ENCODE assay signal across 20 mouse cellular contexts in genomic region chr9:91942001-91942400, GRCm38 (mm10).
DNase-seq lines count a peak whose midpoint lies in the region; ATAC-seq and TF ChIP-seq lines count a peak whose summit lies in the region.
"Had no signal": no experiment of that assay in that cellular context is flagged by ENCODE, and none has a peak within 500 bp of the region (broad histone marks: within the 10 kb centered on the region; RNA-seq: fewer than 3 reads in every experiment).

No protein-coding gene starts in this region.

- 30% methylated on average over 1 of the region's 1 CpGs for WGBS in embryonic facial prominence, embryonic 14.5 days
- 76% methylated on average over 1 of the region's 1 CpGs for WGBS in embryonic facial prominence, embryonic 10.5 days
- WGBS in liver, adult 2 months: 23% methylated on average over 1 of the region's 1 CpGs

- H3K9ac ChIP-seq in embryonic facial prominence, embryonic 14.5 days (ENCODE audit: low read depth, low read length): no peak overlapping the region
- no peak overlapping the region for H3K9ac ChIP-seq in liver, adult 2 months (ENCODE audit: low read depth, low read length)
- H3K9ac ChIP-seq: embryonic facial prominence, embryonic 12.5 days; forebrain, embryonic 15.5 days; heart, embryonic 12.5 days; intestine, embryonic 15.5 days had no signal

- no peak for TF ChIP-seq CTCF in liver, adult 2 months (IDR thresholded peaks at IDR 0.05; ENCODE audit: low read depth, low read length)
- TF ChIP-seq CTCF in gastrocnemius, adult 2 months (IDR thresholded peaks at IDR 0.05): no peak

- H3K79me2 ChIP-seq in liver, adult 2 months (ENCODE audit: control insufficient read depth, insufficient read depth, low read length): no peaks in the 10 kb centered on the region

- H3K4me2 ChIP-seq in embryonic facial prominence, embryonic 14.5 days (ENCODE audit: low read depth, low read length): no peak overlapping the region
- H3K4me2 ChIP-seq: embryonic facial prominence, embryonic 12.5 days; forebrain, embryonic 15.5 days; heart, embryonic 12.5 days; intestine, embryonic 15.5 days had no signal

- peak; percentile 47 for DNase-seq in embryonic facial prominence, embryonic 14.5 days (ENCODE audit: low spot score)
- DNase-seq in embryonic facial prominence, embryonic 10.5 days (ENCODE audit: low spot score): no peak
- peak; percentile 2 for DNase-seq in liver, adult 2 months (ENCODE audit: extremely low read depth, low read depth, low spot score)
- DNase-seq in liver: no peak
- DNase-seq in Muller cell, postnatal 12 days (ENCODE audit: inconsistent ontology term): peak; percentile 83
- peak; percentile 40 for DNase-seq in fat pad, adult 2 months (ENCODE audit: extremely low read depth, low read depth, low spot score)
- DNase-seq in gastrocnemius, adult 2 months: no peak
- DNase-seq: adrenal gland, adult 8-10 months; cerebellum, adult 2 months; cerebellum, postnatal 14 days; embryo, embryonic 11 days; gastrocnemius, postnatal 14 days; kidney, adult 18-20 months had no signal

- H3K4me1 ChIP-seq in embryonic facial prominence, embryonic 14.5 days (ENCODE audit: control insufficient read depth, insufficient read depth, low read length): no peaks in the 10 kb centered on the region
- H3K4me1 ChIP-seq in embryonic facial prominence, embryonic 10.5 days: no peaks in the 10 kb centered on the region
- H3K4me1 ChIP-seq in liver, adult 2 months (ENCODE audit: control insufficient read depth, insufficient read depth, low read length): no peaks in the 10 kb centered on the region
- H3K4me1 ChIP-seq: embryonic facial prominence, embryonic 12.5 days; forebrain, embryonic 10.5 days; forebrain, embryonic 15.5 days; heart, embryonic 12.5 days; hindbrain, embryonic 10.5 days; intestine, embryonic 15.5 days had no signal

- no peak overlapping the region for H3K27ac ChIP-seq in embryonic facial prominence, embryonic 14.5 days (replicated peaks; ENCODE audit: low read depth, low read length)
- H3K27ac ChIP-seq in embryonic facial prominence, embryonic 10.5 days (replicated peaks): no peak overlapping the region
- no peak overlapping the region for H3K27ac ChIP-seq in liver, adult 2 months (replicated peaks; ENCODE audit: insufficient read depth, low read depth, low read length)
- no peak overlapping the region for H3K27ac ChIP-seq in gastrocnemius, adult 2 months
- H3K27ac ChIP-seq: embryonic facial prominence, embryonic 12.5 days; forebrain, embryonic 10.5 days; forebrain, embryonic 15.5 days; hindbrain, embryonic 10.5 days; intestine, embryonic 15.5 days had no signal

- intact Hi-C loops in gastrocnemius, adult 2 months (cut with DNase I): no loop called here

- H3K4me3 ChIP-seq in embryonic facial prominence, embryonic 14.5 days (ENCODE audit: low read depth, low read length): no peak overlapping the region
- no peak overlapping the region for H3K4me3 ChIP-seq in embryonic facial prominence, embryonic 10.5 days
- no peak overlapping the region for H3K4me3 ChIP-seq in liver, adult 2 months (ENCODE audit: insufficient read depth, low read depth, low read length)
- H3K4me3 ChIP-seq in gastrocnemius, adult 2 months: no peak overlapping the region
- H3K4me3 ChIP-seq: embryonic facial prominence, embryonic 12.5 days; forebrain, embryonic 10.5 days; forebrain, embryonic 15.5 days; heart, embryonic 12.5 days; hindbrain, embryonic 10.5 days; intestine, embryonic 15.5 days had no signal

- no peaks in the 10 kb centered on the region for H3K36me3 ChIP-seq in embryonic facial prominence, embryonic 14.5 days (ENCODE audit: control insufficient read depth, insufficient read depth, low read length)
- no peaks in the 10 kb centered on the region for H3K36me3 ChIP-seq in embryonic facial prominence, embryonic 10.5 days (replicated peaks)
- H3K36me3 ChIP-seq in liver, adult 2 months (ENCODE audit: control insufficient read depth, insufficient read depth, low read length): no peaks in the 10 kb centered on the region
- H3K36me3 ChIP-seq: embryonic facial prominence, embryonic 12.5 days; forebrain, embryonic 10.5 days; forebrain, embryonic 15.5 days; heart, embryonic 12.5 days; hindbrain, embryonic 10.5 days; intestine, embryonic 15.5 days had no signal

- no peaks in the 10 kb centered on the region for H3K27me3 ChIP-seq in embryonic facial prominence, embryonic 14.5 days (replicated peaks; ENCODE audit: control insufficient read depth, insufficient read depth, low read length)
- H3K27me3 ChIP-seq in embryonic facial prominence, embryonic 10.5 days (replicated peaks; ENCODE audit: low read depth, poor library complexity, severe bottlenecking): no peaks in the 10 kb centered on the region
- no peaks in the 10 kb centered on the region for H3K27me3 ChIP-seq in liver, adult 2 months (ENCODE audit: control insufficient read depth, insufficient read depth, low read length)
- H3K27me3 ChIP-seq: CH12.LX; embryonic facial prominence, embryonic 12.5 days; forebrain, embryonic 15.5 days; heart, embryonic 12.5 days; intestine, embryonic 15.5 days had no signal

- no peaks in the 10 kb centered on the region for H3K9me3 ChIP-seq in embryonic facial prominence, embryonic 14.5 days (ENCODE audit: control insufficient read depth, low read length)
- no peaks in the 10 kb centered on the region for H3K9me3 ChIP-seq in embryonic facial prominence, embryonic 10.5 days
- H3K9me3 ChIP-seq: embryonic facial prominence, embryonic 12.5 days; forebrain, embryonic 10.5 days; forebrain, embryonic 15.5 days; heart, embryonic 12.5 days; hindbrain, embryonic 10.5 days; intestine, embryonic 15.5 days had no signal

- no peak for TF ChIP-seq POLR2A in liver, adult 2 months (IDR thresholded peaks at IDR 0.05; ENCODE audit: extremely low read depth, insufficient read depth, low read length)

- no peak for ATAC-seq in embryonic facial prominence, embryonic 14.5 days (ENCODE audit: low read depth)
- ATAC-seq: forebrain, embryonic 15.5 days; intestine, embryonic 15.5 days had no signal

Comparison
In these comparisons a context has a peak if more than half of its experiments do, and no peak if none do; other contexts are left out.
1. DNase-seq: peak in embryonic facial prominence, embryonic 14.5 days (single experiment), liver, adult 2 months (single experiment), Muller cell, postnatal 12 days (single experiment) and fat pad, adult 2 months (single experiment); none in embryonic facial prominence, embryonic 10.5 days (single experiment), liver (single experiment) and gastrocnemius, adult 2 months (single experiment).